Mouse (Mus musculus) G1E-ER4 (cell line): ENCODE data around the gene Yaf2. TPM values are rescaled to one million over a fixed set of nuclear protein-coding genes. Genes with fewer than 3 reads are reported as not detected.

Experiments used
- GATA1 ChIP-seq: IDR thresholded peaks from one replicate; pipeline ENCODE4 v1.8.0; 2012; ENCODE audit warnings: low read length, inconsistent platforms
- polyA plus RNA-seq: library from polyadenylated mRNA; stranded (reverse); fragments of >175 nt; gene quantifications from 2 replicates; pipeline ENCODE4 v1.2.3, GENCODE M21; 2012

Gene Yaf2
- polyA plus RNA-seq, 1 experiment = 40.0 TPM

GRCm38 (mm10) chr15:93267479-93267878 lies 69.3 kb downstream of the Yaf2 start:
- TF ChIP-seq GATA1 = no peak

DNA sequence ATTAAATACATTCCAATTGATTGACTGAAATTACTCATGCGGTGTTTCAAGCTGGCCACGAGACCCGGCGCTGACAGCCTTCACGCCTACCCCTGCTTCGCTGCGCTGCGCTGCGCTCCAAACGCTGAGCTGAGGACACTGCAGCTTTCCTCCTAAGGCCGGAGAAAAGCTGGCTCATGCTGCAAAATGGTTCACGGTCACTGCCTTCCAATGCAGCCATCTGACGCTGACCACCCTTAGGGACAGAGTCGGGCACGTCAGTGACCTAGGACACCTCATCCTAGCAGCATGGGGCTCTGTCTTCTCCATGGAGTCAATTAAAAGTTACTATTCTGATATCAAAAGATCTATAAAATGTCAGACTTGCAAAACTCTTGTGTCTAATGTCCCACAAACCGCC lies 70.4 kb downstream of the Yaf2 start:
- no peak for TF ChIP-seq GATA1

- no peak for TF ChIP-seq GATA1
Measured at GRCm38 (mm10) chr15:93265728-93266127, 71.0 kb downstream of the Yaf2 start.

DNA sequence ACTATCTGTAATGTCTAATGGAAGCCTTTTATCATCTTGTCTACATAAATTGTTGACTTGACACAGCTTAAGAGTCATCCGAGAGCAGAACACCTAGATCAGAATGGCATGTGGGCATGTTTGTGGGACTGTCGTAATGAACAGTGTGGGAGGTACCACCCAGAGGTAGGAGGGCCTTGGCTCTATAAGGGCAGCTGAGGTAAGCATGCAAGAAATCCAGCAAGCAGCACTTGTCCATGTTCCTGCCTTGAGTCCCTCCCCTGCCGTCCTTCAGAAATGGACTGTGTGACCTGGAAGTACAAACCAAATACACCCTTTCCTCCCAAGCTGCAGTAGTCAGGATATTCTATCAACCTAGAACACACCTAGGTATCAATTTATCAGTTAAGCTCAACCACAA lies 71.5 kb downstream of the Yaf2 start:
- TF ChIP-seq GATA1 = no peak

GRCm38 (mm10) chr15:93264221-93264620 lies 72.5 kb downstream of the Yaf2 start:
- TF ChIP-seq GATA1 = no peak

DNA sequence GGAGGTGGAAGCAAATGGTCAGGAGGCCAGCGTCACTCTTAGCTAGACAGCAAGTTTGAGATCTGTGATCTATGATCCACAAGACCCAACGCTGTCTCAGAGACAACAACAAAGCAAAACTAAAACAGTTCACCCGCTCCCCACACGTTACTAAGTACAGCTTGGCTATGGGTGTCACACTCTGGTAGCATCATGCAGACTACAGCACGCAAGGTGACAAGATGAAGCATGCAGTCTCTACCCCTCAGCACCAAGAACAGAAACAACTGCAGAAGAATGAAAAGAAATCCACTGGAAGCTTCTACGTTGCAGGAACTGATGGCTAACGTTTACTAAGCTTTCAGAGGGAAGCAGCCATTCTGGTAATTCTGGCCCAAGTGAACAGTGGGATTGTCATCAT lies 73.2 kb downstream of the Yaf2 start:
- TF ChIP-seq GATA1 = no peak

- no peak for TF ChIP-seq GATA1
Measured at GRCm38 (mm10) chr15:93262818-93263217, 73.9 kb downstream of the Yaf2 start.

GRCm38 (mm10) chr15:93262274-93262673 lies 74.5 kb downstream of the Yaf2 start:
- no peak for TF ChIP-seq GATA1

DNA sequence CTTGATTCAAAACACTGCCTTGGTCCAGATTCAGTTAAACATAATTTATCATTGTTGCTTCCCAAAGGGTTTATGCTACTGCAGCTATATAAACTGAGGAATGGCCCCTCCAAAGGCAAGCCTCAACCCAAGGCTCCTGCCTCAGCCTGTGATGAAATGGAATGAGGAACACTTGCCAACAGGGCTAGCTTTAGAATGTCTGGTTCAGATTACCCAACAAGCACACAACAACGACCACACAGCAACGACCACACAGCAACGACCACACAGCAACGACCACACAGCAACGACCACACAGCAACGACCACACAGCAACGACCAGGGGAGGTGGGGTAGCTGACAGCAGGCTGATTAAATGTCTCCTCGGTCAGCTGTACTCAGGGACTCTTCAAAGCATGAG lies 76.8 kb downstream of the Yaf2 start:
- no peak for TF ChIP-seq GATA1

- TF ChIP-seq GATA1 = no peak
Measured at GRCm38 (mm10) chr15:93255295-93255694, 81.4 kb downstream of the Yaf2 start.

GRCm38 (mm10) chr15:93253172-93253571 lies 83.6 kb downstream of the Yaf2 start:
- no peak for TF ChIP-seq GATA1

GRCm38 (mm10) chr15:93252396-93252795 lies 84.3 kb downstream of the Yaf2 start:
- no peak for TF ChIP-seq GATA1

DNA sequence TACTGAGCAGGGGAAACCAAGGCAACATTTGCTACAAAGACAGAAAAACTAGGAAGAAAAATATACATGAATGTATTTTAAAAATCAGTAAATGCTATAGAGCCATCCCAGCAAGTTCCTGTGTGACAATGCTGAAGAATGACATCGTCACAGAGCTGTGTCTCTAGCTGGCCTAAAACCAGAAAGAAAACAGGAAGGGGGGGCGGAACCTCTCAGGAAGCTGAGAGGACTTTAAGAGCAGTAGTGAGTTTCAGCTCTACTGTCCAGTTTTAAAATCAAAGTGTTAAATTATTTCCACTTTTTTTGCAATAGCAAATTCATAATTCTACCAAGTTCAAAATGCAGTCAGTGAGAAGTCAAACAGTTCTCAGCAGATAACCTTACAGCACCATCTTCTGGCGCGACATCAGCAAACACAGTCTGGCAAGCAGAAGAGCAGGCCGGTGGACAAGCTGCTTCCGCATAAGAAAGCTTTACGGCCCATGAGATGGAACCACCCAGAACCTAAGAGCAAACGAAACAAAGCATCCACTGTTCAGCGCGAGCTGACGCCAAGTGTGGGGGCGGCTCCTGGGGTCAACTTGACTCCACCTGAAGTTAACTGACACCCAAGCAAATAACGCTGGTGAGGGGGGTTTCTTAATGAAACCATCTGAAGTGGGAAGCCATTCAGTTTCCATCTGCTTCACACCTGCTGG lies 85.0 kb downstream of the Yaf2 start:
- TF ChIP-seq GATA1 = no peak

GRCm38 (mm10) chr15:93243202-93243601 lies 93.5 kb downstream of the Yaf2 start:
- TF ChIP-seq GATA1 = no peak

Other genes with a start within 250 kb of the Yaf2 start
- gene Gxylt1, start 61.8 kb downstream of the Yaf2 start, polyA plus RNA-seq = 2.2 and 3.3 TPM in 2 replicates
- gene Zcrb1, start 61.4 kb upstream of the Yaf2 start, polyA plus RNA-seq = 98.1 and 155 TPM in 2 replicates
- gene Pphln1, start 61.4 kb upstream of the Yaf2 start, polyA plus RNA-seq = 11.3 and 12.1 TPM in 2 replicates